Mouse (Mus musculus) lung, postnatal 10 days (tissue): ENCODE measurements at regions not wholly inside any gene's neighbourhood (a gene's known extent, or its start where the extent isn't known, plus 50 kb on each side); places are given as distances from the start of the nearest gene placed in this dataset.
"Not testable (repeated sequence)": the region's sequence is repeated elsewhere in the genome, so short reads cannot be mapped to it uniquely, and the experiment has no call there.

Experiments
- DNase-seq: peaks from one replicate; pipeline ENCODE4 v3.0.0; 2021

DNA sequence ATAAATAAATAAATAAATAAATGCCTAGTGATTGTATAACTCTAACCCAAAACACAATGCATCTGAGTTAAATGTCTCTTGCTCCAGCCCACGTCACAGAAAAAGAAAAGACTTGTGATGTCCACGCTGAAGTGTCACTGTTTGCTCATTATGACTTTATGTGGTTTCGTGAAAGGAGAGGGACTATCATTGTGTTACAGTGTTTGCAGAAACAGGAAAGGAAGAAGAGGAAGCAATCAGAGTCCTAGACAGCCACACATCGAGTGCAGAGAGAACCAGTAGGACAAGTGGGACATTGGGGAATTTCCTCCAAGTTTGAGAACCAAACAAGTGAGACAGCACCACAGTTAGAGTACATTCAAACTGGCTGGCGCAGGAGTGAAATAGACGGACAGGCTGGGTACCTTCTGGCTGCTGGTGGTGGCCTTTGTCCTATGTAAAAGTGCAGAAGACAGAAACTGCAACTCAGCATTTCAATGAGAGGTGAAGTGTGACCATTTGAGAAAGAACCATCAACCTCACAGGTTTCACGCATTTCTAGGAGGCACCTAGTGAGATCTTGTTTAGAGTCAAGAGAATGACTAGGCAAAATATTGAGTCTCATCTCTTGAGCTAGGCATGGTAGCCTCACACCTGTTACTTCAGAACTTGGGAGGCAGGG lies 59.6 kb downstream of the Fasl start:
- no peak for DNase-seq

DNA sequence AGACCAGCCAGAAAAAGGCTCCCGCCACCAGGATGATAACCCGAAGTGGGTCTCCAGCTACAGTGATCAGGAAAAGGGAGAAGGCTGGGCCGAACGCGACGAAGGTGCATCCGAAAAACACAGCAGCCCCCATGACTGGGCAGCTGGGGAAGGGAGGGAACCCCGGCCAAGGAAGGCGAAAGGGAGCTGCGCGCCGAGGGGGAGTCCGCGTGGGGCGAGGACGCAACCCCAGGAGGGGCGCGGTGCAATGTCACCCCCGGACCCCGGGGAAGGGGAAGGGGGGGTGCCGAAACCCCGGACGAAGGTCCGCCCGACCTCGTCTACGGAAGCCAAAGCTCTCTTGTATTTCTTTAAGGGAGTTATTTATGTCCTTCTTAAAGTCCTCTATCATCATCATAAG lies 60.9 kb downstream of the Fasl start:
- DNase-seq: not testable (repeated sequence)

DNA sequence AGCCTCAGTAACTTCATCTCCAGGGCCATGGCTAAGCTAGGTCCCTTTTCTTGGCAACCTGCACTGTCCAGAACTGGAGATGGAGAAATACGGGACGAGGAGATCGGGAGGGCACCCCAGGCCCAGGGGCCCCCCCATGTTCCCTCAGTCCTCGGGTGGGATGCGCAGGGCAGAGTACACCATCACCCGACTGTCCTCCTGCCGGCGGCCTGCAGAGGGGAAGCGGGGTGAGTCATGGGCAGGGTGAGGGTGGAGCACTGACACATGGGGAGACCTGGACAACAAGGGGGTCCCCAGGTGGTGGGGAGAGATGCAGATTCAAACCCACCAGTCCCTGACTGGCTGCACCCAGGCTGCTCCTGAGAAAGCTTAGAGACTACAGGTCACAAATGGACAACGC lies 62.2 kb downstream of the Fasl start:
- DNase-seq: not testable (repeated sequence)

DNA sequence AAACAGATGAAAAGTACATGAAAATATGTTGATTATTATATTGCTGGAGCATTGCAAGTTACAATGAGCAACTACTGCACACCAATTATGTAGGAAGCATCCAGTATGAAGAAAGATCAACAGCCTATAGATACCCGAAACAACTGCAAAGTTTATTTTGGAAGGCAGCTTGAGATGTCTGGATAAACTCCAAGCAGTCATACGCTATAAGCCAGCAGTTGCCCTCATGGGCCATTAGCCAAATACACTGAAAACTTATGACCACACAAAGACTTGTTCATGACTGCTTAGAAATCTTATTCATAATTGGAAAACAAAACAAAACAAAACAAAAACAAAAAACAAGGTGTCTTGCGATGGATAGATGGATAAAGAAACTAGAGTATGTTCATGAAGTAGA lies 68.4 kb downstream of the Fasl start:
- DNase-seq: no peak

DNA sequence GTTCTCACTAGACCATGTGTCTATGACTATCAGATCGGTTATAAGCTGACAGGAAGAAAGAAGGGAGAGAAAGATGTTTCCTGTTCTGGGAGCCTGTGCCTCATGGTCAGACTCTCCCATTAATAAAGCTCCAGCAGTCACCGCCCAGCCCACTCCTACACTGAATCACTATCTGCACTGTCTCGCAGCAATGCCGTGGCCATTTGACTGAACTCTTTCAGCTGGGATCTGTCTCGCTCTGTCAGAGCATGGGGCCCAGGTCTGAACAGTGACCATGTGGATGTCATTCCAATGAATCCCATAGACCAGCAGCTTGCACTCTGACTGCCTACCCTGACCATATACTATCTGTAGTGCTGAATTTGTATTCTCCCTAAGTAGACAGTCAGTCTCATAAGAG lies 70.0 kb downstream of the Fasl start:
- DNase-seq: no peak

DNA sequence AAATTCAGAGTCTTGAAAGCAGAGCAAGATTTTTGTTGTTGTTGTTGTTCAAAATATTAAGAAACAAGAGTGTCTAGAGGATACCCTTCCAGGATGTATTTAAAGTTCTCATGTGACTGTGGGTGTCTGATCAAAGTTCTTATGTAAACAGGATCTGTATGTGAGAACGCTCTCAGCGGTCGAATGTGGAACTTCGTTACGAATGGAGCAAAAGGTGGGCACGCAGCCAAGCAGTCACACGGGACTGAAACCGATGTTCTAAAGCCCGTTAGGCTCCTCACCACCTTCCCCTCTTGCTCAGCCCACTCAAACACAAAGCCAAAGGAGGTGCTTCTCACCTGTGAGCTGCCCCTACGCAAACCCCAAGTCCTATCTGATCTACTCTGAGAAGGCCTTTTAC lies 75.4 kb downstream of the Fasl start:
- DNase-seq: peak; percentile 88

DNA sequence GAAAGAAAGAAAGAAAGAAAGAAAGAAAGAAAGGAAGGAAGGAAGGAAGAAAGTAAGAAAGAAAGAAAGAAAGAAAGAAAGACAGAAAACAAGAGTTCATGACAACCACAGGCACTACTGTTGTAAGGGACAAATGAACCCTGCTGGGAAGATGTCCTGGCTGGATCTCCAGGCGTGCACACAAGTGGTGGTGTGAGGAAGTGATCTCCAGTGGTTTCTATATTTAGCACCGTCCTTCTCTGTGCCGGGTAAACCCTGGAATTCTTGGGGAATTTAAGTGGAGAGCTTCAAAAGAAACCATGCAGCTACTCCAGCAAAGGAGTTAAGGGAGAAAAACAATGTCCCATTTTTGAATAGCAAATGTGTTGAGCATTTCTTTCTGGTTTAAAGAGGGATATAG lies 76.0 kb downstream of the Fasl start:
- DNase-seq: peak; percentile 25

DNA sequence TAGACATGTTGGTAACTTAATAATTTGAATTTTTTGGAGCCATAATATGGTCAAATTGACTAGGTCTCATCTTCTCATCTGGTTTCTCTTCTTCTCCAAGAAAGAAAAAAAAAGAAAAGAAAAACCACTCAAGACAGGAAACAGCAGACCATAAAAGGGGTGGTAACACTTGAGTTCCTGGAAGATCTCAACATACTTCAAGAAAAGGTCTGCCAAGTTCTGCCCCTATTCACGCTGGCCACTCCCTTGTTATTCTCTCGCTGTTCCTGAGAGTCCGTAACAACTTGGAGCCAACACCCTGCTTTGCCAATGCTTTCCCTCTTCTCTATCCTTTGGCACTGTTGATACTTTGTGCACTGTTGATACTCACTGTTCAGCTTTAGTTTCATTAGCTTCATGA lies 81.2 kb downstream of the Fasl start:
- DNase-seq: peak; percentile 61

DNA sequence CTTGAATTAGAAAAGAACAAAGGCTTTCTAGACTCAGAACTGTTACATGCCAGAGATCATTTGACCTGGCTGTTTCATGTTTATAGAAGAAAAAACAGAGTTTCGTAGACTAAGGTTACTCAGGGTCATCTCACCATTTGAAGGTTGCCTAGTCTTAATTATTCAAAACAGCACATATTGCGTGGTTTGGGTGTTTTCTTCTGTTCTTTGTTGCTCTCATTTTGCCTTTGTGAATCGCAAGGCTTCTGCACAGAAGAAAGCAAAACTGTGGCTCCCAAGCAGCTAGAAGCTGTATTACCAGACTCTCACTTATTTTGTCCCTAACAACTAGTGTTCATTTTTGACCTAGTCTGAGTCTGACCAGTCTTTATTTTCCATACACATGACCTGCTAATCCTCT lies 83.3 kb downstream of the Fasl start:
- DNase-seq: no peak

DNA sequence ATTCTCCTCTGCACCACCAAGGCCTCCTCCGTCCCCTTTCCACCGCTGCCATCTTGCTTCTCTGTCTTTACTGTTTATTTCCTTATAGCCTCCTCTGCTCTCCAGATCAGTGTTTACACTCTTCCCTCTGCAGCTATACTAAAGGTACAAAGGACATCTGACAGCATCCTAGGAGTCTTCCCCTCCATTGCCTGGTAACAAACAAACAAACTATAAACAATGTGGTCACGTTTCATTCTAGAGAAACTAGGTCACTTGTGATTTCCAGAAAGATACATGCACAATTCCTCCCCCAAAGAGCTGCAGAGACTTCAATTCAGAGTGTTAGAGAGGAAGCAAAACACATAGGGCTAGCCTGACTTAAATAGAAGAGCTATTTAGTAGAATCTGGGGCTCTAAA lies 83.8 kb downstream of the Fasl start:
- DNase-seq: no peak

DNA sequence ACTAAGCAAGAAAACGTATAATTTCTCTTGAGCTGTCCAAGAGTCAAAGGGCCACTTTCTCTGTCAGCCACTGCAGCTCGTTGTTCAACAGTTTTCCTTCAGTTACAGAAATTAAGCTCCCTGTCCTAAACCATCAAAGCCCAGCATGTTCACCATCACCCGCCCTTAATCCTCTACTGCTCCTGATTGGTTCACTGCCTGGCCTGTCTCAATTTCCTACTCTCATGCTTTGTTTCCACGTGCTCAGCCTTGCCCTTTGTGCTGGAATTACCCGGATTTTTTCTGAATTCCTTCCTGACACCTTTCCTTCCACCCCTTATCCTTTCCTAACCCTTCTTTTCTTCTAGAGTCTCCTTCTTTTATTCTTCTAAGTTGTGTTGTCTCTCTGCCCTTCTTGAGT lies 92.4 kb downstream of the Fasl start:
- no peak for DNase-seq

DNA sequence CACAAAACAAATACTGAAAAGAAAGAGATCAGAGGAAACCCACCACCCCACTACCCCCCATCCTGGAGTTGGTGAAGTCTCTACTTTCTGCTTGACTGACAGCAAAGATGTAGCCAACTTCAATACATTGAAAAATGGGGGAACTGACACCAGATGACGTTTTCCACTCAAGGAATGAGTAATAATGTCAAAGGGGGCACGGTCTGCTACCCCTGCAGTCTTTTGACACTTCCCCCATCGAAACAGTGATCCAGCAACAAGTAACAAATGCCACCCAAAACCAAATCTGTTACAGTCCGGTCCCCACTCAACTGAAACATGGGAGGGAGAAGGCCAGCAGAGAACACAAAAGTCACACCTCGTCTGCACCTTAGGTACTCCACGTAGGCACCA lies 94.5 kb downstream of the Fasl start:
- DNase-seq: no peak

DNA sequence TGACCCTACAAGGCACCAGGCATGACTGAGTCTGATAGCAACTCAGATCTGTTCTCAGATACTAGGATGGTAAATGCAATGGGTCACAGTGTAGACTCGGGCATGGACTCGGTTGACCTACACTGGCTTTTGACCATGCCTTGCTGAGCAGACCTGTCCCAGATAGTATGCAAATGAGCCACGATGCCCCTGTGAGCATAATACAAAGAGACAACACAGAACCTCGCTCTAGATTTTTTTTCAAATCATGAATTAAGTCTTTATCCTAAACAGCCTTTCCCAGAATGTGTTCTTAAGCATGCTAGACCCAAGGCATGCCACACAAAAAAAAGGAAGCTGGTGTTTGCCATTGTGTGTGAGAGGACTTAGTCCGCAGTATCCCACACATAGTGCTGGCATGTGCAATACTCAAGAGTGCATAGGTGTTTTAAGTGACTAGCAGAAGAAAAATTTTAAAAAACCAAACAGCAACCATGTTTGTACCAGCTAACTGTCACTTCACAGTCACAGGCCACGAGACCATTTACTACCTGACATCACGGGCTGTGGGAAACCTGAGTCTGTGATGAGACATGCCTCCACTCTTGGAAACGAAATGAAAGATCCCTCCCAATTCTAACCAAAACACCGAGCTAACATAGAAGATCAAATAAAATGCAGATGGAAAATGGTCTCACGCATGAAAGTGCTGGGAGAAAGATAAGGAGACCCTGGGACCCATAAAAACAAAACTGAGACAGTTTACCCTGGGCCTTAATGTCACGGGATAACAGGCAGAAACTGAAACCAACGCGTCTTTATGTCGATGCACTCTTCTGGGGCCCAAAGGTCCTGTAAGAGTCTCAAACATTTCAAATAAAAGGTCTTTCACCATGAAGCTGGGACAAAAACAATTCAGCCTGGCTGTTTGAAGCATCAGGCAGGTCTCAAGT lies 95.2 kb downstream of the Fasl start:
- no peak for DNase-seq

DNA sequence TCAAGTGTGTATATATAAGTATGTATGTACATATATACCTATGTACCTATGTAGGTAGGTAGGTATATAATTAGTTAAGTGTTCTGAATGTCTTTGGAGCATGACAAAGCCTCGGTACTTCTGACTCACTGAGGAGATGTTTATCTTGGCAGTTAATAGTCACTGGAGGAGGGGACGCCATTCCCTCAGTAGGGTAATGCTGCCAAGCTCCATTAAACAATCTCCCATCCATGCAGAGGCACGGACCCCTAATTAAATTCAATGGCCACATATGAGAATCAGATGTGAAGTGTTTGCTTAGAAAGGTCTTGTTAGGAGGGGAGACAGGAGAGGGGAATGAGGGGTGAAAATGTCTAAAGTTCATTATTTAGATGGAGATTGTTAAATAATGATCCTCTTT lies 99.3 kb downstream of the Fasl start:
- DNase-seq: no peak

DNA sequence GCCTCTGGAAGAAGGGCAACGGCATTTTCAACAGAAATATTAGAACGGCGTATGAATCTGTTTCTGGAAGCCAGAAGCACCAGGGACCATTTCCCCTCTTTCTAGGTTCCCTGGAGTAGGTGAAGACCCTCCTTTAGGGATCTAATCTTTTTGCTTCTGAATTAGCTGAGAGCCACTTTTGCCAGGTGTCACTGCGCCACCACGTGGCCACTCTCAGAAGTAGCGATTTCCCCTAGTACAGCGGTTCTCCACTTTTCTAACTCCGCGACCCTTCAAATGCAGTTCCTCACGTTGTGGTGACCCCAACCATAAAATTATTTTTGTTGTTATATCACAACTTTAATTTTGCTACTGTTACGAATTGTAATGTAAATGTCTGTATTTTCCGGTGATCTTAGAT lies 100.7 kb downstream of the Fasl start:
- DNase-seq: peak; percentile 65

DNA sequence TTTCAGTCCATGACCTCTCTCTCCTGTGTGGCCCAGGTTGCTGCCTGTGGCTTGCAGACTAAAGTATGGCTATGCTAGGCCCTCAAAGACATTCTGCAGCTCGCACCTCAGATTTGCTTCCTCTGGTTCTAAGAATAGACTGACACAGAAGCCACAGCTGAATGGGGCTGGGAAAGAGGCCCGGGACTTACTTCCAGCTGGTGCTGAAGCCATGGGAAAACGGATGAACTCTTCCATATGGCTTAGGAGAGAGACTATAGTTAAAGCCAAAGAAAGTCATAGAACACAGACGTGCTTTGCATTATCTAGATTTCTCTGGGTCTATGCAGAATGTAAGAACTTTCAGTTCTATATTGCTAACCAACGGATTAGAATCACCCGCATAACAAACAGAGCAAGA lies 107.7 kb downstream of the Fasl start:
- DNase-seq: no peak

DNA sequence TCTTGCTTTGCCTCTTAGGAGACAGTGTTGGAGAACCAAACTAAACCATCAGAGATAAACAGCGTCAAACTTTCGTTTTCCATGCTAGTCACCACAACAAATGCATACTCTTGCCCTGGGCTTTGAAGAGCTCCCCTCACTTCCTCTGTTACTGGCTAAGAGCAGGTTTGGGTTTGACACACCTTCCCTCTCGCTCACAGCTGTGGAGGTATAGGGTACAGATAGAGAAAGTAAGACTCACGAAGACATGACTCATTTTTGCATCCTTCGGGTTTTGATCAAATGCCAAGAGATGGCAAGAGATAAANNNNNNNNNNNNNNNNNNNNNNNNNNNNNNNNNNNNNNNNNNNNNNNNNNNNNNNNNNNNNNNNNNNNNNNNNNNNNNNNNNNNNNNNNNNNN lies 117.4 kb downstream of the Fasl start:
- DNase-seq: no peak

DNA sequence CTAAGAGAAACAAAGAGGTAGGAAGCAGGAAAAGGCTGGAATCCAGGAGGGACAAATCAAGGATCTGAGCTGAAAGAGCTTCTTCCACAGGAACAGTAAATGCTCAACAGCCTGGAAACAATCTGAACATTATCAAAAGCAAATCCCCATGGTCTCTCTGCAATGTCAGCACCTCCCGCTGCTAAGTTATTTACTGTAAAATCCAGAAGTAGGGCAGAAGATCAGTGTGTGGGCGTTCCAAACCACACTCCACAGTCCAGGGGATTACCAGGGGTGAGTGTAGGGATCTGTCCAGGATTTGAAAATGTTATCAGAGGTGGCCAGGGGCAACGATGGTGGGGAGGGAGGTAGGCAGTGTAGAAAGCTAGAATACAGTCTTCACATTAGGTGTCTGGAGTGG lies 124.0 kb downstream of the Fasl start:
- no peak for DNase-seq

DNA sequence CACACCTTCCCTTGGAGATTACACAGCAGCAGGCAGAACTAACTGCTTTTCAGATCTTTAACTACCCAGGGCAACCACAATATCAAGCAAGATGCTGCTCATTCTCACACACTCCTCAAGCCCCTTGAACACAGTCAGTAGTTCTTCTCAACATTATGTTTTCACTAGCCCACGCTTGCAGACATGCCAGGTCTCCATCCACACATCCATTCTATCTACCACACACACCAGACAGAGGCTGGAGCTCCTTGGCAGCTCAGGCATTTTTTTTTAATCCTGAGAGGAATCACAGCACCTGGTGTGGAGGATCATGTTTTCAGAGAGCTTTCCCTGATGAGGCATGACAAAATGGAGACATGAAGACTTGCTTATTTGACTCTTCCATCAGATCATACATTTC lies 124.9 kb downstream of the Fasl start:
- no peak for DNase-seq

DNA sequence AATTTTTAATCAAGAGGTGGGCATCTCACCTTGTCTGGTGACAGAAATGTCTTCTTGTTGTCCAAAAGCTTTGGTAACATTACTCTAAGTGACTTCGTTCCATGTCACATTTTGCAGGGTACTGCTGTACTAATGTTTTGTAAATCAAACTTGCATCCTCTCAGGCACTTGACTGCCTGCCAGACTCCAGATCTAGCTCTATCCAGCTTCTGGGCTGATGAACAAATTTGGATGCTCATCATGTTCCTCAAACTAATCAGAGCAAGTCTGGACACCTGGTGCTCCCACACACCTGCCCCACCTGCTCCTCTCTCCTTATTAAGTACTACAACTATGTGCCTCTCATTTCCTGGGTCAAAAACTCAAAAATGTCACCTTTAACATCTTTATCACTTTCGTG lies 126.1 kb downstream of the Fasl start:
- no peak for DNase-seq

DNA sequence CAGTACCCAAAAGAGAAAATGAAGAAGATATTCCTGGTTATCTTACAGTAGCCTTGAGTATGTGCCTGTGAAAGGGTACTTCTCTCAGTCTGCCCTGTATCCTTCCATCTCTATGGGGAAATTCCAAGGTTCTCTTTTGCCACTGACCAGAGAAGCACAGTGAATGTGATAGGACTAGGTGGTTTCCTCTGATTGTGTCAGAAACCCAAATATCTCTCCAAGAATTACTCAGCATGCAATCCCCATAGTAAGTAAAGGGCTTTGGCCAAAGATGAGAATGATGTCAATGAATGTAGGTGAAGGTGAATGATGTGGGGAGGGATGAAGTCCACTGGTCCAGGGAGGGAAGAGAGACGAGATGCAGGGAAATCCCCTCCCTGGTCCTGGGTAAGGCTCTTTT lies 130.8 kb downstream of the Fasl start:
- DNase-seq: no peak

DNA sequence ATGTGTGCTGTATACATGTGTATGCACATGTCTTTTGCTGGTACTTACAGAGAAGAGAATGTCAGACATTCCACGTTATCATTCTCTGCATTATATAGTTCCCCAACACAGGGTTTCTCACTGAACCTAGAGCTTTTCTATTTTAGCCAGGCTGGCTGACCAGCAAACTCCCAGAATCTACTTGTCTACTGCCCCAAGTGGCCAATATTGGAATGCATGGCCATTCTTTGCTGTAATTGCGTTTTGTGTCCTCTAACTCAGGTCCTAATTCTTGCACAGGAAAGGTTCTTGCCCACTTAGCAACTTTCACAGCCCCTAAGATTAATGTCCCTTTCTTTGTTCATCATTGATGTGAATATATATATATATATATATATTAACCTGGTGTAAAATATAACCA lies 138.9 kb downstream of the Fasl start:
- DNase-seq: peak; percentile 3

DNA sequence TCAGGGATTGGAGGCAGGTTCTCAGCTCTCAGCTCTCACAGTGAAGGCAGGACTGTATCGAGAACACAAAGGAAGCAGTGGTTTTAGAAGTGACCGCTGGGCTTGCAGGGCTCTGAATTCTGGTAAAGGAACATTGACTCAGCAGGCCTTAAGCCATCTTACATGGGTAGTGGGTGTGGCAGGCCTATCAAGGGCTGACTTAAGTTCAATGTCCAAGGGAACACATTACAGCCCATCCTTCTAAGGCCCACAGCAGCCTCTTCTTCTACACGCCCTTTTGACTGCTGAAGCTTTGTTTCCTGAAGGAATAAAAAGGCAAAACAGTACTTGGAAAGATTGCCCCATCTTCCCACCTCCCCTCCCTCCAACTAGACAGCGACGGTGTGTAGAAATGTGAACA lies 137.6 kb downstream of the Tnfsf18 start:
- DNase-seq: no peak

DNA sequence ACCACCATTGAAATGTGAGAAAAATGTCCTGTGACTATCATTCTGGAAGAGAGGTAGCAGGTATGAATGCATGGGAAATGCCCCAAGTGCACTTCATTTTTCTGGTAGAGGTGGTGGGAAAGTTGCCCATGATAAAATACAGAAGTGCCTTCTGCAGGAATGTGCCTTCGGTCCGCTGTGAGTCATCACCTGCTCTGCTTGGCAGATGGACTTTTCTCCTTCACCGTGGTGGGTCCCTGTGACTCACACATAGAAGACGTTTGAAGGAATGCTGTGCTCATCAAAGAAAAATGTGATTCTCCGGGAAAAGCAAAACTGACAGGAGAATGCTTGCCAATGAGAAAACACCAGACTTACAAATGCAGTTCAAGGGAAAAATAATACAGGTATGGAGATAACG lies 126.8 kb downstream of the Tnfsf18 start:
- no peak for DNase-seq

DNA sequence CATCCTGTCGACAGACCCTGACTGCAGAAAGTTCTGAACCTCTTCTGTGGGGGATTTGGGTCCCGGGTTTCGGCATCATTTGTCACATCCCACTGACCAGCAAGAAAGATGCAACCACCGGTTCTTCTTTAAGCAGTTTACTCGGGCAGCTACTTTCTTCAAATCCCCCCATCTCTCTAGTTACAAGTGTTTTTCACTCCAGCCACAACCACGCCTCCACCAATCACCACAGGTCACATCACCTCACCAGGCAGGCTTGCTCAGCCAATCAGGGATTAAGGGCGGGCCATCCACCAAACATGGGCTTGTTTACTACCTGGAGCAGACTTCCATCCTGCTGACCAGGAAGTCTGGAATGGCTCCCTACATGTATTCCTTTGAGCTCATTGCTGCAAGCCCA lies 119.6 kb downstream of the Tnfsf18 start:
- not testable (repeated sequence) for DNase-seq
